Mouse (Mus musculus): ENCODE results near the gene Galnt3. TPM values are rescaled to one million over a fixed set of nuclear protein-coding genes. Genes with fewer than 3 reads are reported as not detected.

Galnt3 gene
- 13.0 and 16.0 TPM in 2 replicates for polyA plus RNA-seq (2015; fragmentation: Nextera tagmentation; extraction: Ambion mirVana)

- peak; percentile 96 for ATAC-seq
- peak within 1 kb of the TSS; percentile 81 for H3K4me3 ChIP-seq (ENCODE audit: low read length)
- H3K9me3 ChIP-seq (ENCODE audit: control insufficient read depth, low read length) = no peaks in the 10 kb centered on the region
- H3K36me3 ChIP-seq (ENCODE audit: control insufficient read depth, insufficient read depth, low read length) = no peaks in the 10 kb centered on the region
- H3K4me1 ChIP-seq (ENCODE audit: control insufficient read depth, insufficient read depth, low read length) = no peaks in the 10 kb centered on the region
- H3K27ac ChIP-seq (ENCODE audit: low read length) = no peak within 1 kb of the TSS; the same call in none of the 2 replicates
- H3K4me2 ChIP-seq (ENCODE audit: low read depth, low read length) = peak within 1 kb of the TSS; percentile 99
- H3K27me3 ChIP-seq (replicated peaks; ENCODE audit: control insufficient read depth, insufficient read depth, low read length) = no peaks in the 10 kb centered on the region
- peak within 1 kb of the TSS; percentile 80 for H3K9ac ChIP-seq (ENCODE audit: low read depth, low read length)
- under 1% methylated on average over 74 of the region's 74 CpGs for WGBS
Measured at GRCm38 (mm10) chr2:66124591-66125271, at the start of gene Galnt3. TSS of gene Galnt3 (minus strand) at chr2:66124994.

GRCm38 (mm10) chr2:66173134-66173533 is 48.3 kb upstream of the Galnt3 start:
- WGBS = 73% methylated on average over 5 of the region's 5 CpGs
- Histone ChIP-seq H3K9me3 (ENCODE audit: control insufficient read depth, low read length) (no peaks in the 10 kb centered on the region), H3K27ac (ENCODE audit: low read length) (no peak overlapping the region), H3K4me1 (ENCODE audit: control insufficient read depth, insufficient read depth, low read length) (no peaks in the 10 kb centered on the region), H3K36me3 (ENCODE audit: control insufficient read depth, insufficient read depth, low read length) (no peaks in the 10 kb centered on the region), H3K27me3 (replicated peaks; ENCODE audit: control insufficient read depth, insufficient read depth, low read length) (no peaks in the 10 kb centered on the region), H3K9ac (ENCODE audit: low read depth, low read length) (no peak overlapping the region), H3K4me2 (ENCODE audit: low read depth, low read length) (no peak overlapping the region), H3K4me3 (ENCODE audit: low read length) (no peak overlapping the region)
- ATAC-seq = no peak

- 93% methylated on average over 3 of the region's 3 CpGs for WGBS
- H3K4me2 ChIP-seq (ENCODE audit: low read depth, low read length) = no peak overlapping the region
- ATAC-seq = no peak
Measured at GRCm38 (mm10) chr2:66171643-66172042, 46.8 kb upstream of the Galnt3 start.

GRCm38 (mm10) chr2:66170721-66171120 is 45.9 kb upstream of the Galnt3 start:
- no peak overlapping the region for H3K27ac ChIP-seq (ENCODE audit: low read length)
- H3K4me2 ChIP-seq (ENCODE audit: low read depth, low read length) = no peak overlapping the region
- H3K9me3 ChIP-seq (ENCODE audit: control insufficient read depth, low read length) = no peaks in the 10 kb centered on the region
- H3K36me3 ChIP-seq (ENCODE audit: control insufficient read depth, insufficient read depth, low read length) = no peaks in the 10 kb centered on the region
- 63% methylated on average over 11 of the region's 11 CpGs for WGBS
- no peak for ATAC-seq
- no peaks in the 10 kb centered on the region for H3K27me3 ChIP-seq (replicated peaks; ENCODE audit: control insufficient read depth, insufficient read depth, low read length)
- no peak overlapping the region for H3K4me3 ChIP-seq (ENCODE audit: low read length)
- no peaks in the 10 kb centered on the region for H3K4me1 ChIP-seq (ENCODE audit: control insufficient read depth, insufficient read depth, low read length)
- H3K9ac ChIP-seq (ENCODE audit: low read depth, low read length) = no peak overlapping the region

More at GRCm38 (mm10) chr2:66171643-66172042, 46.8 kb upstream of the Galnt3 start:
- Histone ChIP-seq H3K36me3 (ENCODE audit: control insufficient read depth, insufficient read depth, low read length) (no peaks in the 10 kb centered on the region), H3K4me3 (ENCODE audit: low read length) (no peak overlapping the region), H3K9ac (ENCODE audit: low read depth, low read length) (no peak overlapping the region), H3K4me1 (ENCODE audit: control insufficient read depth, insufficient read depth, low read length) (no peaks in the 10 kb centered on the region), H3K27ac (ENCODE audit: low read length) (no peak overlapping the region), H3K9me3 (ENCODE audit: control insufficient read depth, low read length) (no peaks in the 10 kb centered on the region), H3K27me3 (replicated peaks; ENCODE audit: control insufficient read depth, insufficient read depth, low read length) (no peaks in the 10 kb centered on the region)

DNA sequence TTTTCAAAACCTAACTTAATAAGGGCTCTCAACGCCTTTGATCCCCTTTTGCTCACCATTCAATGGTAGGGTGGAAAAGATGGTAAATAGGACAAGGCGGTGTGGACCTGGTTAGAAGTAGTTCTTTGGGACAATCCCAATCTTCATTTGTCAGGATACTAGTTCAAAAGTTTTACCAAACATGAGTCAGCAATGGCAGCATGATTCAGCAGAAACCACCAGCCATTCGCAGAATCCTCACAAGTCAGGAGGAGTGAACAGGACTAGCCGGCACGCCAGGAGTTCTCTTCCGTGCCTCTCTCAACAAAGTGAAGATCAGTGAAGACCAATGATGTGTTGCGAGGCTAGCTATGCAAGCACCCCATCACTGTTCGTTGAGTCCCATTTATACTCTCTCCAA is 40.2 kb upstream of the Galnt3 start:
- no peaks in the 10 kb centered on the region for H3K4me1 ChIP-seq (ENCODE audit: control insufficient read depth, insufficient read depth, low read length)
- H3K9ac ChIP-seq (ENCODE audit: low read depth, low read length) = no peak overlapping the region
- H3K9me3 ChIP-seq (ENCODE audit: control insufficient read depth, low read length) = no peaks in the 10 kb centered on the region
- no peak overlapping the region for H3K4me3 ChIP-seq (ENCODE audit: low read length)
- no peak for ATAC-seq
- no peaks in the 10 kb centered on the region for H3K36me3 ChIP-seq (ENCODE audit: control insufficient read depth, insufficient read depth, low read length)
- no peaks in the 10 kb centered on the region for H3K27me3 ChIP-seq (replicated peaks; ENCODE audit: control insufficient read depth, insufficient read depth, low read length)
- H3K4me2 ChIP-seq (ENCODE audit: low read depth, low read length) = no peak overlapping the region
- 91% methylated on average over 8 of the region's 8 CpGs for WGBS
- H3K27ac ChIP-seq (ENCODE audit: low read length) = no peak overlapping the region

DNA sequence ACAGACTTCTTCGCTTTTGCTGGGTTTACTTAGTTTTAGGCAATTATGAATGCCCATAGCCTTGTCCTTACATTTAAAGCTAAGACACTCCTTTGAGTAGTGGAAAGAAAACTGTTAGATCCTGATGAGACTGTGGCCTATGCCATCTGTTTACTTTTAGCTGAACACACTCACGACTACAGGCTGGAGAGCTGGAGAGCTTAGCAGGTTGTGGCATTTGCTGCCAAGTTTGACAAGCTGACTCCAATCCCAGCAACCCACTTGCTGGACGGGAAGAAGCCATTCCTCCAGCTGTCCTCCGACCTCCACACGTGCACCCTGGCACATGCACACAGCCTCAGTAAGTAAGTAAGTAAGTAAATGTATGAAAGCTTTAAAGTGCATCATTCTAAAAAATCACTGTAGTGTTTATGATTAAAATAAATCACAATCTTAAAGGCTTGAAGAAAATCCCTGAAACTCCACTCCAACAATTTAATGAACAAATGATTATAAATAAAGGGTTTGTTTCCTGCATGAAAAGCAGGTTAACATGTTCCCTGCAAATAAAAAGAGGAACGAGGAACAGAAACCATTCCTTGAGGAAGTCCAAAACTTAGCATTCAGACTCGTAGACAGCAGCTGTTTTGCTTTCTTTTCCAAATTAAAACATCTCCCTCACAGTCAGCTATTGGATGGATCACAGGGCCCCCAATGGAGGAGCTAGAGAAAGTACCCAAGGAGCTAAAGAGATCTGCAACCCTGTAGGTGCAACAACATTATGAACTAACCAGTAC is 33.5 kb upstream of the Galnt3 start:
- no peak overlapping the region for H3K27ac ChIP-seq (ENCODE audit: low read length)
- no peak overlapping the region for H3K4me2 ChIP-seq (ENCODE audit: low read depth, low read length)
- H3K4me3 ChIP-seq (ENCODE audit: low read length) = no peak overlapping the region
- no peaks in the 10 kb centered on the region for H3K36me3 ChIP-seq (ENCODE audit: control insufficient read depth, insufficient read depth, low read length)
- 46% methylated on average over 7 of the region's 7 CpGs for WGBS
- ATAC-seq = no peak
- no peaks in the 10 kb centered on the region for H3K27me3 ChIP-seq (replicated peaks; ENCODE audit: control insufficient read depth, insufficient read depth, low read length)
- H3K4me1 ChIP-seq (ENCODE audit: control insufficient read depth, insufficient read depth, low read length) = no peaks in the 10 kb centered on the region
- H3K9me3 ChIP-seq (ENCODE audit: control insufficient read depth, low read length) = no peaks in the 10 kb centered on the region
- no peak overlapping the region for H3K9ac ChIP-seq (ENCODE audit: low read depth, low read length)

DNA sequence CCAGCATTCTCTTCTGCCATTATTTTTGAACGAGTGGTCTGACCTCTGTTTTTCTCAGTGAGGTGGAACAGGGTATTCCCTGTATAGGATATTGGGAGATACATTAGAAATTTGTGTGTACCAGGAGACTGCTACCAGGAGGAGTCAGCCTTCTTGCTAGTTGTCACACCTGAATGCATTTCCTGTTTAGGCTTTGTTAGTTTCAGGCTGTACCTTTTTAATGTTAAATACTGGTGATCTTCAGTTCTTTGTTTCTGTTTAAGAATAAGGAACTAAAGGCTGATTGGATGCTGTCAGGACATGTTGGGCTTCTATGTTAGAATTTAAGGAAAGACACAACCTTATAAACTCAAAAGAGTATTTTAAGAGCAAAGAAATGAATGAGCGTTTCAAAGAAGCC is 26.6 kb upstream of the Galnt3 start:
- 79% methylated on average over 2 of the region's 2 CpGs for WGBS
- Histone ChIP-seq H3K4me1 (ENCODE audit: control insufficient read depth, insufficient read depth, low read length) (no peaks in the 10 kb centered on the region), H3K36me3 (ENCODE audit: control insufficient read depth, insufficient read depth, low read length) (no peaks in the 10 kb centered on the region), H3K27ac (ENCODE audit: low read length) (no peak overlapping the region), H3K27me3 (replicated peaks; ENCODE audit: control insufficient read depth, insufficient read depth, low read length) (no peaks in the 10 kb centered on the region), H3K4me2 (ENCODE audit: low read depth, low read length) (no peak overlapping the region), H3K9ac (ENCODE audit: low read depth, low read length) (no peak overlapping the region), H3K9me3 (ENCODE audit: control insufficient read depth, low read length) (no peaks in the 10 kb centered on the region), H3K4me3 (ENCODE audit: low read length) (no peak overlapping the region)
- no peak for ATAC-seq

DNA sequence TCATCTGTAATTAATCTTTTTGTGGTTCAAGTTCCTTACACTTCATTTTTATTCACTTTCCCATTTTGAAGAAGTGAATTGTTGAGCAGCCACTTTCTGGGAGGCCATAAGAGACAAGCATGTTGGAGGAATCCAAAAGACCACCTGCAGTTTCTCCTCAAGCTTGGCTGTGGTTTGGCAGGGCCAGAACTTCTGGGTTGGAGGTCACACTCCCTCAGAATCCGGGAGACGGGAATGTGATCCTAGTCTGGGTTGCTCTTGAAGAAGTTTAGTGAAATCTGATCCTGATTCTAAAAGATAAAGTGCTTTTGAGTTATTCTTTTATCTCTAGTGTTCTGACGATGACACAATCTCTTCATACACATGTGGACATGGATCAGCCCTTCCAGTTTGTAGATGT is 25.7 kb upstream of the Galnt3 start:
- H3K4me2 ChIP-seq (ENCODE audit: low read depth, low read length) = no peak overlapping the region
- H3K27ac ChIP-seq (ENCODE audit: low read length) = no peak overlapping the region
- ATAC-seq = no peak
- H3K9me3 ChIP-seq (ENCODE audit: control insufficient read depth, low read length) = no peaks in the 10 kb centered on the region
- H3K4me1 ChIP-seq (ENCODE audit: control insufficient read depth, insufficient read depth, low read length) = no peaks in the 10 kb centered on the region
- no peak overlapping the region for H3K9ac ChIP-seq (ENCODE audit: low read depth, low read length)
- no peaks in the 10 kb centered on the region for H3K27me3 ChIP-seq (replicated peaks; ENCODE audit: control insufficient read depth, insufficient read depth, low read length)
- 62% methylated on average over 3 of the region's 3 CpGs for WGBS
- H3K4me3 ChIP-seq (ENCODE audit: low read length) = no peak overlapping the region
- no peaks in the 10 kb centered on the region for H3K36me3 ChIP-seq (ENCODE audit: control insufficient read depth, insufficient read depth, low read length)

DNA sequence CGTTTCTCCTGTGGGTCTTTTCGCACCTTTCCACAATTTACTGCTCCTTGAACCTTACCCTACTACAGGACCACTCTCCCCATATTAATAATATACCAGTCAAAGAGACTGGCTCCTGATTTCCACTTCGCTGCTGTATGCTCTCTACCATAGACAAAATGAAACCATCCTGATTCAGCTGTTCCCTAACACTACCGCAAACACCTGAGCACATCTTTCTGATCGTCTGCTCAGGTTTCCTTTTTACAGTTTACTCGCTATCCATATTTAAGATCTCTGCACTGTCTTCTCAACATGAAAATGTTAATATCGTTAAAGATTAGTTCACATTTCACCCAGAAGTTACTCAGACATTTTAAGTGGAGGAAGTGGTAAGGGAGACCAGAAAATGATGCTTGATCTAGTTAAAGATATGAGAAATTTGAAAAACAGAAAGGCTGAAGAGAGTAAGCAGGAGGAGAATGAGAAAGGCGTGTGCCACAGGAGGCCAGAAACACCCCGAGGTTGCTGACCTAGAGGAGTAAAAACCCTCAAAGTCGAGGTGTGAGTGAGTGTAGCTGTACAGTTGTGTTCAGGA is 23.9 kb upstream of the Galnt3 start:
- no peak overlapping the region for H3K4me3 ChIP-seq (ENCODE audit: low read length)
- no peak overlapping the region for H3K27ac ChIP-seq (ENCODE audit: low read length)
- no peak overlapping the region for H3K4me2 ChIP-seq (ENCODE audit: low read depth, low read length)
- H3K9ac ChIP-seq (ENCODE audit: low read depth, low read length) = no peak overlapping the region
- 79% methylated on average over 10 of the region's 10 CpGs for WGBS
- H3K27me3 ChIP-seq (replicated peaks; ENCODE audit: control insufficient read depth, insufficient read depth, low read length) = no peaks in the 10 kb centered on the region
- H3K36me3 ChIP-seq (ENCODE audit: control insufficient read depth, insufficient read depth, low read length) = no peaks in the 10 kb centered on the region
- no peaks in the 10 kb centered on the region for H3K4me1 ChIP-seq (ENCODE audit: control insufficient read depth, insufficient read depth, low read length)
- no peak for ATAC-seq
- H3K9me3 ChIP-seq (ENCODE audit: control insufficient read depth, low read length) = no peaks in the 10 kb centered on the region

Measured in intestine, embryonic 16.5 days (tissue).